Mouse (Mus musculus) small intestine, adult 2 months (tissue): Measurements from ENCODE around the gene Gimap9.

Experiments
- CTCF ChIP-seq: fragments of 200-500 bp; IDR thresholded peaks from 2 replicates; pipeline ENCODE4 v1.5.1; 2012; ENCODE audit warnings: low read depth, mild to moderate bottlenecking, control low read depth, inconsistent platforms, low read length, moderate library complexity, mixed read lengths; ENCODE audit not compliant: insufficient replicate concordance, insufficient read length; ENCODE audit errors: extremely low read depth
- POLR2A ChIP-seq: fragments of 200-500 bp; IDR thresholded peaks from 2 replicates; pipeline ENCODE4 v1.6.1; 2012; ENCODE audit warnings: low read depth, mild to moderate bottlenecking, control low read depth, inconsistent platforms, low read length, moderate library complexity

DNA sequence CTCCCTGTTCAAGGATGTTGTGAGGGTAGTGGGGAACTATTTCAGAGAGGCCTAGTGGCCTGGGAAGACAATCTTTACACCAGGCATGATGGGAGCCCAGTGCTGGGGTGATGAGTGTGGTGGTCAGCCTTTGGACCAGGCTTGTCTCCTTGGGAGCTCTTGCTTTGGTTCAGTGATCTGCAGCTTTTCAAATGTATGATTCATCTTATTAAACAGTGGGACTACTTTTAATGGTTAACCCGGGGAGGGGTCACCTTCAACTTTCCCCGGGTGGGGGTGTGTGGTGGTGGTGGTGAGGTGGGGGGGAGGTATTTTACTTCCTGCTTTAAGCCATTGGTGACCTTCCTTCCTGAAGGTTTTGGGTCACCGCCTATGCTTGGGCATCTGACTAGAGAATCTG lies 47.6 kb upstream of the Gimap9 start:
- TF ChIP-seq POLR2A (no peak), CTCF (no peak)
